Mouse (Mus musculus) lung, adult 2 months (tissue): ENCODE data around the gene Tinf2.

Source experiments
- CTCF ChIP-seq: fragments of 200-500 bp; IDR thresholded peaks from 2 replicates; pipeline ENCODE4 v1.5.1; 2011; ENCODE audit warnings: mild to moderate bottlenecking, low read length, control low read depth; ENCODE audit not compliant: insufficient read depth
- POLR2A ChIP-seq: fragments of 200-500 bp; IDR thresholded peaks from 2 replicates; pipeline ENCODE4 v1.6.1; 2011; ENCODE audit warnings: low read depth, mild to moderate bottlenecking, control low read depth, low read length, borderline replicate concordance; ENCODE audit errors: extremely low read depth

DNA sequence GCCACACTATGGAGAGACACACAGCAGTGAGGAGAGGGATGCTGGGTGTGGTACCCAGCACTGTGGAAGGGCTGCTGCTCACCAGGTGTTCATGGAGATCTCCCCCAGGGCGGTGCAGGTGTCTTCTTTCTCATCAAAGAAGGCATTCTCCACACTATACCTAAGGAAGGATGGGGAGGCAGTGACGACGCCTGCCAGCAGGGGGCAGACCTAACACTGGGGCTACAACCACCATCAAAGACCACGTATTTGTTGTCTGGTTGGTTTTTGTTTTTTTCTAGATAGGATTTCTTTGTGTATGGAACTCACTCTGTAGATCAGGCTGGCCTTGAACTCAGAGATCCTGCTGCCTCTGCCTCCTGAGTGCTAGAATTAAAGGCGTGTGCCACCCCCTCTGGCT is 52.3 kb downstream of the Tinf2 start:
- peak; percentile 90 for TF ChIP-seq CTCF
- TF ChIP-seq POLR2A = no peak
